In the genomic region with DNA sequence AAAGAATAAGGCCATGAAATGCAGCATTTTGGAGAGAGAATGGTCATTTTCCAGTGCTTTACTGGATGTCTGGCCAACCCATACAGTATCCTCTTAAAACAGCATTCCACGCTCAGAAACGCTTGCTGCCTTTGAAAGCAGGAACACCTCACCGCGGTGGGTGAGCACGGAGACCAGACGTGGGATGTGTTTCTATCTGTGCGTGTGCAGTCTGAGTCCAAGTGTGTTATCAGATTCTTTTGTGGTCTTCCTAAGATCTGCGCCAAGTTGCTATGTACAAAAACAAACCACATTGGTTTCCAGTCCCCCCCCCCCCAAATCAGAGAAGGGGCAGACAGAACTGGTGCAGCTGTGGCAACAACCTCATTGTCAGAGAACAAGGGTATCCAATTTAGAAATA, we compare ENCODE assay signal across 17 mouse cellular contexts.
"Had no signal": no experiment of that assay in that cellular context is flagged by ENCODE, and none has a peak within 500 bp of the region (broad histone marks: within the 10 kb centered on the region; RNA-seq: fewer than 3 reads in every experiment).

No protein-coding gene starts in this region.

- H3K27me3 ChIP-seq: limb, embryonic 13.5 days; liver, embryonic 12.5 days; liver, embryonic 15.5 days; lung, embryonic 15.5 days; midbrain, embryonic 13.5 days had no signal

- ATAC-seq: liver, embryonic 12.5 days; midbrain, embryonic 13.5 days; midbrain, embryonic 16.5 days had no signal

- H3K36me3 ChIP-seq: limb, embryonic 10.5 days; limb, embryonic 13.5 days; liver, embryonic 12.5 days; liver, embryonic 15.5 days; lung, embryonic 15.5 days; midbrain, embryonic 10.5 days; midbrain, embryonic 13.5 days had no signal

- H3K9ac ChIP-seq: limb, embryonic 13.5 days; liver, embryonic 12.5 days; liver, embryonic 15.5 days; lung, embryonic 15.5 days; midbrain, embryonic 13.5 days had no signal

- H3K4me3 ChIP-seq: limb, embryonic 10.5 days; limb, embryonic 13.5 days; liver, embryonic 12.5 days; liver, embryonic 15.5 days; lung, embryonic 15.5 days; megakaryocyte, embryonic 14.5 days; midbrain, embryonic 10.5 days; midbrain, embryonic 13.5 days; myocyte had no signal

- H3K4me2 ChIP-seq: limb, embryonic 13.5 days; liver, embryonic 12.5 days; liver, embryonic 15.5 days; lung, embryonic 15.5 days; midbrain, embryonic 13.5 days had no signal

- H3K27ac ChIP-seq: limb, embryonic 10.5 days; limb, embryonic 13.5 days; liver, embryonic 12.5 days; liver, embryonic 15.5 days; lung, embryonic 15.5 days; macrophage; midbrain, embryonic 10.5 days; midbrain, embryonic 13.5 days had no signal

- H3K4me1 ChIP-seq: limb, embryonic 10.5 days; liver, embryonic 12.5 days; liver, embryonic 15.5 days; megakaryocyte, embryonic 14.5 days; midbrain, embryonic 10.5 days; midbrain, embryonic 13.5 days had no signal

- H3K9me3 ChIP-seq: limb, embryonic 10.5 days; limb, embryonic 13.5 days; liver, embryonic 12.5 days; liver, embryonic 15.5 days; lung, embryonic 15.5 days; megakaryocyte, embryonic 14.5 days; midbrain, embryonic 10.5 days; midbrain, embryonic 13.5 days had no signal

- DNase-seq: kidney, adult 2 months; kidney, postnatal 36 days; liver; lung, adult 18-20 months; thymus, adult 18-20 months; thymus, postnatal 36 days had no signal
